Mouse (Mus musculus): ENCODE measurements around the gene Smdt1.

The Smdt1 gene

GRCm38 (mm10) chr15:82338593-82339112 is at the start of gene Smdt1, which contains the start of the genes Naga and Pheta2:
TSS of gene Smdt1 (plus strand) at chr15:82338959.
TSS of gene Naga (minus strand) at chr15:82338925.
TSS of gene Pheta2 (plus strand) at chr15:82338942.
- peak; percentile 80 for DNase-seq (ENCODE audit: low spot score)

GRCm38 (mm10) chr15:82290252-82290651 is 48.5 kb upstream of the Smdt1 start:
- DNase-seq (ENCODE audit: low spot score), result no peak

- DNase-seq (ENCODE audit: low spot score), result no peak
These were observed 45.9 kb upstream of the Smdt1 start for GRCm38 (mm10) chr15:82292851-82293250.

GRCm38 (mm10) chr15:82293271-82293711 is 45.5 kb upstream of the Smdt1 start:
- DNase-seq (ENCODE audit: low spot score), result no peak

GRCm38 (mm10) chr15:82294059-82294458 is 44.7 kb upstream of the Smdt1 start:
- no peak for DNase-seq (ENCODE audit: low spot score)

- no peak for DNase-seq (ENCODE audit: low spot score)
These were observed 39.8 kb upstream of the Smdt1 start, which contains the start of gene Wbp2nl for GRCm38 (mm10) chr15:82298764-82299561. TSS of gene Wbp2nl (plus strand) at chr15:82298954.

GRCm38 (mm10) chr15:82307107-82307506 is 31.7 kb upstream of the Smdt1 start:
- no peak for DNase-seq (ENCODE audit: low spot score)

- no peak for DNase-seq (ENCODE audit: low spot score)
These were observed 30.3 kb upstream of the Smdt1 start for GRCm38 (mm10) chr15:82308416-82308815.

- no peak for DNase-seq (ENCODE audit: low spot score)
These were observed 20.9 kb upstream of the Smdt1 start for GRCm38 (mm10) chr15:82317839-82318238.

- no peak for DNase-seq (ENCODE audit: low spot score)
These were observed 19.1 kb upstream of the Smdt1 start for GRCm38 (mm10) chr15:82319613-82320012.

- DNase-seq (ENCODE audit: low spot score), result no peak
These were observed 16.6 kb upstream of the Smdt1 start for GRCm38 (mm10) chr15:82322195-82322594.

GRCm38 (mm10) chr15:82325382-82325781 is 13.4 kb upstream of the Smdt1 start:
- no peak for DNase-seq (ENCODE audit: low spot score)

- DNase-seq (ENCODE audit: low spot score), result no peak
These were observed 3.6 kb upstream of the Smdt1 start for GRCm38 (mm10) chr15:82335194-82335593.

- DNase-seq (ENCODE audit: low spot score), result no peak
These were observed 2.1 kb upstream of the Smdt1 start for GRCm38 (mm10) chr15:82336629-82337028.

- no peak for DNase-seq (ENCODE audit: low spot score)
These were observed 884 bp upstream of the Smdt1 start for GRCm38 (mm10) chr15:82337875-82338274.

GRCm38 (mm10) chr15:82339150-82339549 is 391 bp downstream of the Smdt1 start:
- no peak for DNase-seq (ENCODE audit: low spot score)

- no peak for DNase-seq (ENCODE audit: low spot score)
These were observed 985 bp downstream of the Smdt1 start for GRCm38 (mm10) chr15:82339634-82340254.

GRCm38 (mm10) chr15:82340414-82341035 is 1.8 kb downstream of the Smdt1 start:
- no peak for DNase-seq (ENCODE audit: low spot score)

- peak; percentile 31 for DNase-seq (ENCODE audit: low spot score)
These were observed 2.3 kb downstream of the Smdt1 start for GRCm38 (mm10) chr15:82341036-82341501.

GRCm38 (mm10) chr15:82341675-82342542 is 3.1 kb downstream of the Smdt1 start:
- DNase-seq (ENCODE audit: low spot score), result no peak

- no peak for DNase-seq (ENCODE audit: low spot score)
These were observed 3.8 kb downstream of the Smdt1 start for GRCm38 (mm10) chr15:82342543-82342935.
